Mouse (Mus musculus): ENCODE results near the gene Itih3.

Gene Itih3

DNA sequence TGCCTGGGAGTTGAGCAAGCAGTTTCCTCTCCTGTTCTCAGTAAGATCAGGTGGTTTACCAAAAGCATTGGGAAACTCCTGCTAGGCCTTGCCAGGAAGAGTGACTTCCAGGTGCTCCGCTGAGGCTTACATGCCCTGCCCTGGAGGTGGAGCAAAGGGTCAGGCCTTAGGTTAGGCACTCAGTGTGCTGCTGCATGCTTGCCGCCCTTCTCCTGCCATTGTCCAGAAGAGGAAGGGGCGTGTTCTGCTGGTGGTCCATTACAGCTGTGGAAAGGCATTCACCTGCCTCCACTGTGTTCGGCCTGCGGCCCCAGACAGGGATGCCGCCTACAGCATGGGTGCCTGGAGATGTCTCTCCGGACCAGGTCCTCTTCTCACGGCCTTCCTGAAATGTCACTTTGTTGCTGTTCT, 54.2 kb downstream of the Itih3 start:
- in situ Hi-C loops (cut with MboI; ENCODE audit: unreplicated experiment in 2 of 2), result loop anchor here in 1 of 2 experiments (5.0 to 10.0 kb wide), 3 partner anchors 73 to 277 kb away; partner anchors contain the start of gene Itih1

DNA sequence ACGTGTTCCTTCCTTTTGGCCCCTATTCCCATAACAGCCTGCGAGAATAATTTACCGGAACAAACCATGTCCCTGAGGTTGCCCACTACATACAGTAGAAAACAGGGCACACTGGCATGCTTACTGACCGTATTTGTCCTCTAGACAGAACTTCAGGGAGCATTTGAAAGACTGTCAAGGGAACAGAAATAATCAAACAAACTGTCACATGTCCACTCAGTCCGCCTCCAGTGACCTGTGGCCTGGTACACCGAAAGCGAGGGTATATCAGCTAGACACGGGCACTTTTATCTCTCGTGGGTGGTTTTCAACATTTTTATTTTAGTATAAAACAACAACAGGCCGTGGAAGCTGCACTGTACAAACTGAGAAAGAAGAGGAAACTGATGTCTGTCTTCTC, 54.7 kb downstream of the Itih3 start:
- in situ Hi-C loops (cut with MboI; ENCODE audit: unreplicated experiment in 2 of 2), result loop anchor here in 1 of 2 experiments (5.0 to 10.0 kb wide), 3 partner anchors 73 to 277 kb away; partner anchors contain the start of gene Itih1

DNA sequence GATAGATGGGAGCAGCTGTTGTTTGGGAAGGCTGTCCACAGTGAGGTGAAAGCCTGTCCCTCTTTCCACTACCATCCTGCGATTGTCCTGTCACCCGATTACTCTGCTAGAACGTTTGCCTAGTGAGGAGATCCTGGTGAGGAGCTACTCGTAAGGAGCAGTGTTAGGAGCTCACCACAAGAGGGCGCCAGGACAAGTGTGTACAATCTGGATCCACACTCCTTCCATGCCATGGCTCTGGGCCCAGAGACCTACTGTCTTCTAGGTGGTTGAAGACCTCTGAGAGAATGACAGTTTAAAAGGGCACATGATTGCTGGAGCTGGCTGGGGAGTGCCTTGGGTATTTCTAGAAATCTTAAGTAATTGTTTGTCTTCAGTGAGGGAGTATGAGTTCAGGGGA, 56.5 kb downstream of the Itih3 start:
- in situ Hi-C loops (cut with MboI; ENCODE audit: unreplicated experiment in 2 of 2), result loop anchor here in 1 of 2 experiments (5.0 to 10.0 kb wide), 3 partner anchors 75 to 275 kb away; partner anchors contain the start of gene Itih1

DNA sequence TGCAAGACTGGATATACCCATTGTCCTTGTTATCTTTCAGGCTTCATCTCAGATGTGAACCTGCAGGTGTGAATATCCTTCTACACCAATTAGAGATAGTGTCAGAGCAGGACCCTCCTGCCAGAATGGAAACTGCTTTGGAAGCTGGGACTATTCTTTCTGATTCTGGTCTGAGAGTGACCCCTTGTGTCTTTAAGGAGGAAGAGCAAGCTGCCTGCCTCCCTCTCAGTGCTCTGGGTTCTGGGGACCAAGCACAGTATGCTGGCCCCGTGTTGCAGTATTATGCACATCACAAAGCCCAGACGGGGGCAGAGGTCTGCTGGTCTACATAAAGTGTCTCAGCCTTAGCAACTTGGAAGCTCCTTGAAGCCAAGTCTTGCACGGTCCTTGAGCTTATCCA, 58.2 kb downstream of the Itih3 start:
- in situ Hi-C loops (cut with MboI; ENCODE audit: unreplicated experiment in 2 of 2), result loop anchor here in 1 of 2 experiments (5.0 to 10.0 kb wide), 3 partner anchors 77 to 273 kb away; partner anchors contain the start of gene Itih1

- in situ Hi-C loops (cut with MboI; ENCODE audit: unreplicated experiment in 2 of 2), result loop anchor here in 1 of 2 experiments (10.0 kb wide), 1 partner anchor 188 kb away; no protein-coding TSS in a partner anchor
These were observed 61.2 kb downstream of the Itih3 start for GRCm38 (mm10) chr14:30862368-30862767.

GRCm38 (mm10) chr14:30861421-30862125, 62.0 kb downstream of the Itih3 start:
- in situ Hi-C loops (cut with MboI; ENCODE audit: unreplicated experiment in 2 of 2), result loop anchor here in 1 of 2 experiments (10.0 kb wide), 1 partner anchor 187 kb away; no protein-coding TSS in a partner anchor
